In genomic region chr7:46280896-46281295, GRCm38 (mm10) we compare ENCODE assay signal across 20 mouse cellular contexts. TPM values are rescaled to one million over a fixed set of nuclear protein-coding genes. Genes with fewer than 3 reads are reported as not detected.
DNase-seq lines count a peak whose midpoint lies in the region; TF ChIP-seq lines count a peak whose summit lies in the region.
"Had no signal": no experiment of that assay in that cellular context is flagged by ENCODE, and none has a peak within 500 bp of the region (broad histone marks: within the 10 kb centered on the region; RNA-seq: fewer than 3 reads in every experiment).

No protein-coding gene starts in this region.

- H3K4me3 ChIP-seq in ES-E14 (ENCODE audit: insufficient read depth in 1 of 2, low read depth in 1 of 2, low read length in 2 of 2, poor library complexity in 1 of 2, severe bottlenecking in 1 of 2), result no peak overlapping the region
- H3K4me3 ChIP-seq: embryonic facial prominence, embryonic 10.5 days; embryonic facial prominence, embryonic 12.5 days; forebrain, embryonic 13.5 days; forebrain, embryonic 15.5 days had no signal

- in situ Hi-C loops in ES-E14 (cut with MboI; ENCODE audit: low sequenced_read_pairs in 2 of 2, unreplicated experiment in 2 of 2), result no loop called here

- DNase-seq in ES-CJ7 (ENCODE audit: low read depth, low spot score), result peak; percentile 53
- DNase-seq in ES-E14 (ENCODE audit: low read depth, low spot score), result peak; percentile 36
- DNase-seq in WW6 (ENCODE audit: low read depth, low spot score), result peak; percentile 11
- no peak for DNase-seq in right cerebral cortex, postnatal 14 days
- DNase-seq in layer of hippocampus, postnatal 10 days (ENCODE audit: low spot score in 2 of 2), result no peak
- DNase-seq in layer of hippocampus, postnatal 36 days, result no peak
- DNase-seq: adrenal gland, adult 8-10 months; adrenal gland, postnatal 14 days; adrenal gland, postnatal 36 days; cerebellum, adult 11-12 months; cerebellum, adult 2 months; cerebellum, adult 9-10 months; cerebellum, postnatal 10 days; cerebellum, postnatal 25 days; forebrain, postnatal 0 days had no signal

- H3K27ac ChIP-seq in ES-E14 (ENCODE audit: insufficient read depth, low read depth, low read length, poor library complexity, severe bottlenecking), result no peak overlapping the region
- H3K27ac ChIP-seq: embryonic facial prominence, embryonic 10.5 days; embryonic facial prominence, embryonic 12.5 days; forebrain, embryonic 13.5 days; forebrain, embryonic 15.5 days had no signal

- no peaks in the 10 kb centered on the region for H3K9me3 ChIP-seq in ES-E14 (ENCODE audit: control insufficient read depth, insufficient read depth, low read depth, low read length)
- H3K9me3 ChIP-seq: embryonic facial prominence, embryonic 10.5 days; embryonic facial prominence, embryonic 12.5 days; forebrain, embryonic 13.5 days; forebrain, embryonic 15.5 days had no signal

- no peak overlapping the region for H3K9ac ChIP-seq in ES-E14 (ENCODE audit: insufficient read depth, low read depth, low read length, poor library complexity, severe bottlenecking)
- H3K9ac ChIP-seq: embryonic facial prominence, embryonic 12.5 days; forebrain, embryonic 13.5 days; forebrain, embryonic 15.5 days; forebrain, postnatal 0 days had no signal

- H3K36me3 ChIP-seq in ES-E14 (ENCODE audit: control insufficient read depth, insufficient read depth, low read length, poor library complexity, severe bottlenecking), result no peaks in the 10 kb centered on the region
- H3K36me3 ChIP-seq: embryonic facial prominence, embryonic 10.5 days; embryonic facial prominence, embryonic 12.5 days; forebrain, embryonic 15.5 days had no signal

- no peaks in the 10 kb centered on the region for H3K4me1 ChIP-seq in ES-E14 (ENCODE audit: control insufficient read depth in 2 of 2, insufficient read depth in 2 of 2, low read length in 2 of 2, poor library complexity in 1 of 2)
- H3K4me1 ChIP-seq: embryonic facial prominence, embryonic 10.5 days; embryonic facial prominence, embryonic 12.5 days; forebrain, embryonic 13.5 days; forebrain, embryonic 15.5 days had no signal

TF ChIP-seq in ES-E14, 5 proteins besides CTCF, POLR2A, EP300 and RAD21:
- TF ChIP-seq MAFK (IDR thresholded peaks at IDR 0.05; ENCODE audit: insufficient read depth, low read depth, low read length) (no peak), CHD2 (IDR thresholded peaks at IDR 0.05; ENCODE audit: low read depth, low read length) (no peak), ZC3H11A (IDR thresholded peaks at IDR 0.05; ENCODE audit: borderline replicate concordance, low read depth, low read length) (no peak), ZNF384 (IDR thresholded peaks at IDR 0.05; ENCODE audit: low read depth, low read length) (no peak), HCFC1 (IDR thresholded peaks at IDR 0.05; ENCODE audit: borderline replicate concordance, insufficient read depth, low read length) (no peak)

RNA-seq across cellular contexts. Expression of gene Otog, which starts 40.1 kb away (rescaled TPM):
- total RNA-seq in ES-E14 (2012; rRNA removed), result 0.16 and 0.22 TPM in 2 replicates
- total RNA-seq in layer of hippocampus, postnatal 10 days (2021), result under 1 TPM; 0.07 TPM
- total RNA-seq in layer of hippocampus, postnatal 36 days (2021), result under 1 TPM; 0.12 to 0.23 TPM
- total RNA-seq: forebrain, postnatal 0 days; MEL had no signal

RNA-seq across cellular contexts. Expression of gene Ush1c, which starts 42.6 kb away (rescaled TPM):
- 0.18 and 0.42 TPM in 2 replicates for total RNA-seq in ES-E14 (2012; rRNA removed)
- under 1 TPM in 1 of 2 experiments, not detected in 1; 0.21 TPM for total RNA-seq in layer of hippocampus, postnatal 10 days (2021)
- under 1 TPM; 0.15 to 0.50 TPM for total RNA-seq in layer of hippocampus, postnatal 36 days (2021)
- total RNA-seq: MEL had no signal

Comparison
In these comparisons a context has a peak if more than half of its experiments do, and no peak if none do; other contexts are left out.
1. DNase-seq: peak in ES-CJ7 (single experiment), ES-E14 (single experiment) and WW6 (single experiment); none in right cerebral cortex, postnatal 14 days (single experiment), layer of hippocampus, postnatal 10 days (0 of 2) and layer of hippocampus, postnatal 36 days (0 of 2).